Mouse (Mus musculus): ENCODE data around the gene Bmp4. TPM values are rescaled to one million over a fixed set of nuclear protein-coding genes. Genes with fewer than 3 reads are reported as not detected.
A peak's percentile ranks its signal among the peaks of the same experiment; 100 is the strongest.

The Bmp4 gene
- total RNA-seq (2021): 1 to 10 TPM; 8.6 to 8.9 TPM
- long read RNA-seq, experiment 1, partial matches to known transcripts: 0 of 2 reads
- long read RNA-seq, experiment 1, other reads (novel, unspliced or antisense): 2 of 2 reads
- long read RNA-seq, experiment 2, partial matches to known transcripts: 2 of 3 reads
- long read RNA-seq, experiment 2, other reads (novel, unspliced or antisense): 0 of 3 reads

DNA sequence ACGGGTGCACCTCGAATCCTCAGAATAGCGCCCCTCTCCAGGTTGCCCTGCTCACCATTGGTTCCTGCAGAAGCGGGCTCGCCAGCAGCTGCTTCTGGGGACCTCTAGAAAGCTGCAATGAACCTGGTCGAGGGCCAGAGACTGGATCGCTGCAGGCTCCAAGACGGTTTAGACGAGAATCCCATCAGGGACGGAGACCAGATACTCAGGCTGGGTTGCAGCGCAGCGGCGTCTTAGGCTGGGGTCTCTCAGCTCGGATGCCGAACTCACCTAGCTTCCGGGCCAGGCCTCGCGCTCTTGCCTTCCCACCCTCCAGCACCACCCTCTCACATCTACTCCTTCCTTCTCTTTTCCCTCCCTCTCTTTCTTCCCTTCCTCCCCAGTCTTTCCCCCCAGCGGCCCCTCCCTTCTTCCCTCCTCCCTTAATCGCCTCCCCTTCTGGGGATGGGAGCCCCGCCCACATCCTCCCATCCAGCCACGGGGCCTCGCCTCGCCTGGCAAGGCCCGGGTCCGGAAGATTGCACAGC lies at the start of gene Bmp4:
TSS of gene Bmp4 (minus strand) at position 421 of the 527 bp plus-strand sequence.
- DNase-seq: peak; percentile 80 to 82

DNA sequence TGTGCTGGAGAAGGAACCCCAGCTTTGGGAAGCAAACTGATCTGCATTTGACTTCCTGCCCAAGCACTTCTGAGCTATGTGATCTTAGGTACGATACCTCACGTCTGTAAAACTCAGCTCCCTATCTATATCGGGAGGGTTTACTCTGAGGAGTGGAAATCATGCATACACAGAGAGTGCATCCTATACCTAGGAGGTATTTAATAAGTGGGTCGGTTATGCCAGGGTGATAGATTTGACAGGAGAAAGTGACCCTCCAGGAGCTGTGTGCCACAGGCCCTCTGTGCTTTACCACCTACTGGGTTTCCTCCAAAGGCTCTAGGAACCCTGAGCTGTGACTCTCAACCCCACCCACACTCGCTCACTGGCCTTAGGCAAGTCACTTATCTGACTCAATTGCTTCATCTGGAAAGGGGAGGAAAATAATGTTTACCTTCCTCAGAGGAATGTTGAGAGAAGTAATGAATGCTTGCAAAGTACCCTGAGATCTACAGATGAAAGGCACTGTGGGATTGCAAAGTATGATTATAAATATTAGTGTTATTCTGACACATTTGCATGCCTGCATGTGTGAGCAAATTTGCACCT lies 49.1 kb upstream of the Bmp4 start:
- no peak for DNase-seq

DNA sequence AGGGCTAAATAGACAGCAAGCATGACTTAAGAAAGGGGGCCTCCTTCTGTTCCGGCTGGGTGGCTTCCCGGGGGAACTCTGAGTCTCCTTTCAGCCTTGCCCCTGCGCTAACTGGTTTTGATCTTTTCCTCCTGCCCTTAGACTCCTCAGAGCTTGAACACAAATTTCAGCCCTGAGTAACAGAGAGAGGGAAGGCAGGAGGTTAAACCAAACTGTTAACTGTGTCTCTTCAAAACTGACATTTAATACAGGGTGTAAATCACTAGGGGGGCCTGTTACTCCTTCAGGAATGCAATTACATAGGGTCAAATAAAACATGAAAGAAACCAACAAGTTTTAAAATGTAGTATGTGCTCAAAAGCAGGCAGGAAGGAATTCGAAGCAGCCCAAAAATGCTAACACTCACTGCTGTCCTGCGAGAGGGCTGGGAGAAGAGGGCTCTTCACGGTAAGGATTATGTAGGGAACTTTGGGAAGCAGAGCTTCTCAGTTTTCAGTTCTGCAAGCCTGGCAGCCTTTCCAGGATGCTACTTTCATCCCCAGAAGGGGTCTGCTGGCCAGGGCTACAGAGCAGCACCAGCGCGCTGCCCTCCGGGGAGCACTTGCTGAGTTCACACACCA lies 46.1 kb upstream of the Bmp4 start:
- DNase-seq: no peak

DNA sequence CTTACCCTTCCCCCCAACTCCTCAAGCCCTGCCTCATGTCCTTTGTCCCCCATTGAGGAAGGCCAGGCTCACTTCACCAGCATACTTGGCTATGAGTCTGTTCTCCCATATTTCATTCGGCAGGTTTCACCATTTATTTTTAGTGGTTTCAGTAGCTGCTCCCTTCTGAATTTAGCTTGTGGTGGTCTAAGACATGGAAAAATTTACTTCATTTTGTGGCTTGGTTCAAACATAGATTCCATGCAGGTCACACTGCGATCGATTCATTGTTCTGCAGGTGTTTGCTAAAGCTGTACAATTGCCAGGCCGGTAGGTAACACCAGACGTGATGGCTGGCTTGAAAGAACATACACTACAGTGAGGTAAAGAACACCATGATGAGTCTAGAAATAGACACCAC lies 39.8 kb upstream of the Bmp4 start:
- no peak for DNase-seq

DNA sequence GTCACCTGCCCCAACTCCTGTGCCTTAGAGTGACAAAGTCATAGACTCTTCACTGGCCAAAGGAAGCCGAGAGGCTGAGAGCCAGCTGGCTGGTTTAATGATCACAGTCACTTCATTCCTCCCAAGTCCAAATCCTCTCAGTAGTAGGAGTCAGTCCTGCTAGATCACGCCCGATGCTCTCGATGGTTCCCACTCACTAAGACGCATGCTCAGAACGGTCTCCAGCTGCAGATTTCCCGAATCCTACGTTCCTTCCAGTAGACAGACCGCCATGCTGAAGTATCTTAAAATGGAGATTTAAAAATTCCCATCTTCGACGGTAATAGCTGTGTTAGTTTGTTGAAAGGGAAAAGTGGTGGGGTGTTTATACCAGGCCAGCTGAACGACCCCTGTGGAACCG lies 36.8 kb upstream of the Bmp4 start:
- DNase-seq: no peak

DNA sequence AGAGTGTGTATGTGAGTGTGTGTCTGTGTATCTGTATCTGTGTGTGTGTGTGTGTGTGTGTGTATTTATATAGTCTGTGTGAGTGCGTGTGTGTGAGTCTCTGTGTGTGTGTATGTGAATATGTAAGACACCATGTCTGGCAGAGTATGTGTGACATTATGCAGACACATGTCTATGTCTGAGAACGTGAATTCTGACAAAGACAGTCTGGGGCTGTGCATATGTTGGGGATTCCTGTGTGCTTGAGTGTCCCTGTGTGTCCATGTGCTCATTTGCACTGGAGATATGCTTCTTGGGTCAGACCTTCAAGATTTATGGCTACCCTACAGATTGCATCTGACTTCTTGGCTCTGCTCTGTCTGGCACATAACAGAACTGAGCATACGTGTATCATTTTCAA lies 31.4 kb upstream of the Bmp4 start:
- DNase-seq: no peak

DNA sequence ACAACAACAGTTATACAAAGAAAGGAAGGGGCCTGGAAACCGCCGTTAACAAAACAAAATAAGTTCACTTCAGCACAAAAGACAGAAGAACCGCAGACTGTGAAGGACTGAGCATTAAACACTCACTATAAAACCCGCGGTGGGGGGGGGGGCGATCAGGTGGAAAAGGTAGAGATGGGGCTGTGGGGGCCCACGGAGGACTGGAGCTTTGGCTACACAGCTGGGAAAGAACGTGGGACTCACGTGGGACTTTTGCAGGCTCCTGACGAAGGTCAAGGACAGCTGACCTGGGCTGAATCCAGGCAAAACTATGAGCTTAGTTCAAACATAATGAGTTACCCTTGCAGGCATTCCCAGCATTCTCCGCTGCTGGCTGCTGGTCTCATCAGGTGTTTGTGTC lies 28.8 kb upstream of the Bmp4 start:
- DNase-seq: no peak

DNA sequence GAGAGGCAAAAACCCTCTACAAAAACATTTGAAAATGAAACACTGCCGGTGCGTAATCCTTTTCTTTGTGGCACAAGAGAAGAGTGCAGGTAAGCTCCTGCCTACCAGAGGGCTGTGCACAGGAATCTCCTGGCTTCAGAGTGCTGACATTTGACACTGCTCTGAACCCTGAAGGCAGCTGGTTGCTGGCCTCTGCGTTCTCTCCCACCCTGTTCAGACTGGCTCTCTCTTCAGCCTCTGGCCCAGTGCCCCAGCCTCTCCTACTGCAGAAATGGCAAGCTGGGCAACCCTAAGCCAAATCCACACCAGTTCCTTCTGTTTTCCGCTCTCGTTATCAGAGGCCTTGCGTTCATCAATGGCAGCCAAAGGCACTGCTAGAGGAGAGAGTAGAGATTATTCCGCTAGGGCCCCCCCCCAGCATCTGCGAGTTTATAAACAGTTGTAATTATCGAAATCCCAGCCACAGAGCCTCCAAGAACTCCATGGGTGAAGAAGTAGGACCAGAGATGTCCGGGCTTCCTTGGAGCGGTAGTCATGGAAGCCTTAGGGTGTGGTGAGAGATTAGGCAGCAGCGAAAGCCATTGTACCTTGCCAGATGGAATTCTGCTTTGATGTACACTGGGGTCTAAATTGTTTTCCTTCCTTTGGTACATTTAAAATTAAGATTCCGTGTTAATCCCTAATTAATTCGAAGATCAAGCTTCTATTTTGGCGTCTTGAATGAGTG lies 28.1 kb upstream of the Bmp4 start:
- DNase-seq: no peak

DNA sequence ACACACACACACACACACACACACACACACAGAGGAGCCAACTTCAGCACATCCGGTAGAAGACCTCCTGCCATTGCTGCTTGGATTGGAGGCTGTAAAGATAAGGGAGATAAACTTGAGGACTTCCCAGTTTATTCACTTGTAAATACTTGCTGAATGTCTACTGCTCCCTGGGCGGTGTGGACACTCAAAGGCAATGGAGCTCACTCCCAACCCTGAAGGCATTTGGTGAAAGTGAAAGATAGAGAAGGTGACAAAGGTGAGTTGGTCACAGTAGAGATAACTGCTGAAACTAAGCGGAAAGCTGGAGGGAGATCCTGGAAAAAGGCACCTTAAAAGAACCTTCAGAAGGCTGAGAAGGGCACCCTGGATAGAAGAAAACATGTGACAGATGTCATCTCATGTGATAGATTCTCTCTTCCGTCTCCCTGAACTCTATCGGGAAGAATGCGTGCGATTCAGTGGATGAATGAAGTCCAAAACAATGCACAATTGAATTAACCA lies 22.1 kb upstream of the Bmp4 start:
- no peak for DNase-seq

DNA sequence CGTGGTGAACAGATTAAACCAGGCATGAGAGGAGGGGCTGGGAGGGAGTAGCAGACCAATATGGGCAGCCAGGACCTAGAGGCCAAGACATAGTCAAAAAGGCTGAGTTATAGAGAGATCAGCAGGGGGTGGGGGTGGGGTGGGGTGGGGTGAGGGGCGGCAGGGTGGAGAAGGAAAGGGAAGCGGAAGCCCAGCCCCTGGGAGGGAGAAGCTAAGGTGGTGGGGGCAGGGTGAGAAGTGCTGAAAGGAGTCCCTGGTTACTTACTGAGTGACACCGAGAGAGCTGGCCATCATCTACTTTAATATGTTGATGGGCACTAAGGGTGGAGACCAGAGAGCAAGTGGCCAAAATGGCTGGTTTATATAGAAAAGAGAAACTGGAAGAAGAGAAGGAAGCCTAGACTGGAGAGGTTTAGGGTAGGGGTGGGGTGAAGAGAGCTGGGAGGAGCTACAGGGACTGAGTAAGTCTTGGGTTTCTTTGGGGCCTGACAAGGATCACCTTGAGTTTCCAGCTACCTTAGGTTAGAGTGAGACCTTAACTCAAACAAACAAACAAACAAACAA lies 20.2 kb upstream of the Bmp4 start:
- DNase-seq: no peak

DNA sequence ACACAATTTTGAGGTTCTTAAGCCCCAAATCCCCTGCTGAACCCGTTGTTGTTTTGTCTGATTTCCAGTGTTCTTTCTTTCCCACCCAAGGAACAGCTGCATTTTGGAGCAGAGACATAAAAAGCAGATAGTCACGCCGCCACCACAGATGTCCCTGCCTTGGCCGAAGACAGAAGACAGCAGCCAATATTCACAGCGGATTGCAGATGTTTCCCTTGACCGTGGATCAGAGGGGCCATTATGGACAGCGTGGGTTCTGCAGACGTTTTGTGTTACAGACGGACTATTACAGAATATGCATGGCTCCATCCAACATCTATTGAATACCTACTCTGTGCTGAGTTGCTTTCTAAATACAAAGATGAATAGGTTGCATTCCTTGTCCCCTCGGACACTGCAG lies 18.5 kb upstream of the Bmp4 start:
- peak in 1 of 2 experiments; percentile 52 for DNase-seq

DNA sequence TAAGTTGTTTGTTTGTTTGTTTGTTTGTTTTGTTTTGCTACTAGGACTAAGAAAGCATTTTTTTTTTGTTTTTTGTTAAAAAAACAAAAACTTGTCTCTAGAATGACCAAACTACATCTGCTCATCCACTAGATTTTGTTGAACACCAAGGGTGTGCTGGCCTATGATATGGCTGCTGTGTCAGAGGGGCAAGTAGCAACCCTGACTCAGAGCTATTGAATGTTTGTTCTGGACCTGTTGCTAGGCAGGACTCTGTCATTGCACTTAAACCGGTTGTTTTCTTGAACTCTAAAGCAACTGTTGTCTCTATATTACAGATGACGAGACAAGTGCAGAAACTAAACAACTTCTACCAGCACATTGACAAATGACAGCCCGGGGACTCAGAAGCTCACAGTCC lies 17.9 kb upstream of the Bmp4 start:
- DNase-seq: no peak

DNA sequence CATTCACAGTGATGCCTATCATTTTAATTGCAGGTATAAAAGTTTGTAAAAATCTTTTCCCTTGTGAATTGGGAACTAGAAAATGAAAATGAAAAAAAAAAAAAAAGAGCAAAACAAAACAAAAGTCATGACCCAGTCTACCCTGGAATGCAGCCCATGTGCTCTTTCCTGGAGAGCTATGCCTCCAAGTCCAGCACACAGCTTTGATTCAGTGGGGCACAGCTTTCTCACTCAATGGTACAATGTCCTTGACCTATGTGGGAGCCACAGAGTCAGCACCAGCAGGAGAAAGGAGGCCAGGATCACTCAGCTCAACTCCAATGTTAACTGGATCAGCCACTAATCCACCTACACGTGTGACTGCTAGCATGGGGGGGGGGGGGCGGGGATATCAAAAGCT lies 9.5 kb upstream of the Bmp4 start:
- no peak for DNase-seq

DNA sequence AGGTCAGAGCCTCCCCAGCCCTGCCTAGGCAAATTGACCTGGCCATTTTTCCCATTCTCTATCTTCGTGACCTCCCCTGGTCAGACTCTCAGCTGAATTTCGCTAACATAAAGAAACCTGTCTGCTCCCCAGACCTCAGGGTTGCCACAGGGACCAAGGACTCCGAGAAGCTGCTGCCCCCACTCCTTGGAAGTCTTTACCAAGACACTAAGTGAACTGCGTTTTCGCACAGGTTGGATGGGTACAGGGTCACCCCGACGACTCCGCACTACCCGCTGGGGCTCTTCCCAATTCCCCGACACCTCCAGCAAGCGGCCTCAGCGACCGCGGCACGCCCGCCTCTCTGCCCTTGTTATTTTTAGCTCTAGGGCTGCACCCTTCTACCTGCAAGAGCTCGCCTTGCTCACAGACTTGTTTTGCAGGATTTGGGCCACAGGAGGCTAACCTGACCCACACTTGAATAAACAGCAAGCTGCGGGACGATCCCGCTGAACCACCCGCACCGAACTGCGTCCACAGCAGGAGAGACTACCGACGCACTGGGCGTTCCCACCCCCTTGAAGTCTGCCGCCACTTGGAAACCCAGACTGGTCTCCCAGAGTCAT lies 7.7 kb upstream of the Bmp4 start:
- no peak for DNase-seq

DNA sequence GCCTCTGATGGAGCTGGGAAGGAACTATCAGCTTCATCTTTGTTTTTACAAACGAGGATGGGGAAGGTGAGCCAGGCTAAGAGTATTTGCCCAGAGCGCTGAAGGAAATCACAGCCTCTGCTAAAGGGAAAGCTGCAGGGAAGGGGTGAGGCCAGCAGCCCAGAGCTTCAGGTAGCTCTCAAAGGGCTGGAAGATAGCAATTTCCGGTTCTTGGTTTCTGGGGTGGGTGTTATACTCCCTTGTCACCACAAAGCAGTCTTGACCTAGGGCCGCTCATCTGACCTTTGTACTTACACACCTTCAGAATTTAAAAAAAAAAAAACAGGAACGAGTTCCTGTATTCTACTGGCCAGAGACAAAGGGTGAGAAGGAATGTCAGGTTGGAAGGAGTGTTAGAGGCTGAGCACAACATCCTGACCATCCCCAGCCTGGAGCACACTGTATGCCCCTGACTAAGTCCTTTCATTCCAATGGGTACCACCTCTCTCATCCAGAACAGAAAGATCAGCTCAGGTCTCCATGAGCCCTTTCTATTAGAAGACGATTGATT lies 1.2 kb upstream of the Bmp4 start:
- no peak for DNase-seq

DNA sequence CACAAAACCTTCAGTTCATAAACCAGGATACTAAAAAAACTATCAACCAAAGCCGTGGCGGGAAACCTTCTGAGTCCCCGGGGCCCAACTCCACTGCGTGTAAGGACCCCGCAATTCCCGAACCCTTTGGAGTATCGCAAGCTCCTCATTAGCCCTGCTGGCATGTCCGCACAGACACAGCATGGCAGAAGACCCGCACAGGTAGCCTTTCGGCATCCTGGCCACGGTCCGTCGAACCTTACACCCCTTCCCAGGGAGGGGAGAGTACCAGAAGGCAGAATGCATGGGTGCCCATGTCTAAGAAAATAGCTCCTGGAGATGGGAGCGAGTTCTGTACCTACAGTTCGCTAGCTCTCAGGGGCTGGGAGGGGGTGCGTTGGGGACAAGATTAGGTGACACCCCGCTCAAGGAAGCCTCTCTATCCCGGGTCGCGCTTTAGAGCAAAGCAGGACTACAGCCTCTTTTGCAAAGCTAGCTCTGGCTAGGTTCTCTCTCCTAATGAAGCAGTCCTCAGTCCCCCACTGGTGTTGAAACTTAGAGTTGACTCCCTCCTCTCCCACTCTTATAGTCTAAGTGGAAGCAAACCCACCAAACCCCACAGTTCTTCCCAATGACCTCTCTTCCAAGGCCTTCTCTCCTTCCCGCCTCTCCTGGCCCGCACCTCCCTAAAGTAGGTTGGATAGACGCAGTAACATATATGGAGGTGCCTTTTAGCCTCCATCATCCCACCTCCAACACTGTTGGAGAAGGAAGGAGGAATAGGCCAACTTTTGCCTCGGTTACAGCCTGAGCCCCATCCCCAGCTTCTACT lies 826 bp downstream of the Bmp4 start:
- no peak for DNase-seq

DNA sequence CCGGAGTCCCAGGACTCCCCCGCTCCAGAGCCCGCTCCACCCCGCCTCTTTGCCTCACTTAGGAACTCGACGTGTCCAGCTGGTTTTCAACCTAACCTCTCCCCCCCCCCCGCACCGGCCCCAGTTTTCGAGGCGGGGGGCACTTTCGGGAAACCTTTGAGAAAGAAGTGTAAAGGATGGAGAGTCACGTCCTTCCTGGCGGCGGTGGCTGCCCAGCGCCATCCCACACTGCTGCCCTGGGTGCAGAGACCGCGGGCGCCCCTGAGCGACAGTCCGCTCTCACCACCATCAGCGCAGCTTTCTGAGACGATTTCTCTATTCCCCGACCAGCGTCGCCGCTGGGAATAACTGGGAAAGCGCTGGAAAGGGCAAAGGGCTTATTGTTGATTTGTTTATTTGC lies 1.8 kb downstream of the Bmp4 start:
- peak; percentile 62 to 72 for DNase-seq

DNA sequence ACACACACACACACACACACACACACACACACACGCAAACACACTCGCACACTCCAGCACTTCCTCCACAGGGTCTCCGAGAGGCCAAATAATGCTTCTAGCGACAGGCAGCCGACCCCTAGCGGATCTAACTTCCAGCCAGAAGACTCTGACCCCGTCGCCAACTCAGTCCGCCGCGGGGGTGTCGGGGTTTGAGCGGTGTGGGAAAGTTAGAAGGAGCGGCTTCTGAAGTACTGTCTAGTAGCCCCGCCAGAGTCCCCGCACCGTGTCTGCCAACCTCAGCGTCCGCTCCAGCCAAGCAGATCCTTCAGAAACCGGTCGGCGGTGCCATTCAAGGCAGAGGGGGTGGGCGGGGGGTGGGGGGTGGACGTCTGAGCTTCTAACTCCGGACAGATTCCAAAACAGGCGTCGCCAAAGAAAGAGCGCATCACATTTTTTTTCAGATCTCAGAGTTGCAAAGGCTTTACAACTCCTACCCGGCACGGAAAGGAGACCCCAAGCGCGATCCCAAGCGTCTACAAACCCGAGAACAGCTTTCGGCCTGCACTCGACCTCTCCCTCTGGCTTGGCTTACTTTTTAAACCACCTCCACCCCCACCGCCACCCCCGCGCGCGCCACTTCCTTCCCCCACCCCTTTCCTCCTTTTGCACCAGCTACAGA lies 2.5 kb downstream of the Bmp4 start:
- DNase-seq: peak; percentile 55 to 73

DNA sequence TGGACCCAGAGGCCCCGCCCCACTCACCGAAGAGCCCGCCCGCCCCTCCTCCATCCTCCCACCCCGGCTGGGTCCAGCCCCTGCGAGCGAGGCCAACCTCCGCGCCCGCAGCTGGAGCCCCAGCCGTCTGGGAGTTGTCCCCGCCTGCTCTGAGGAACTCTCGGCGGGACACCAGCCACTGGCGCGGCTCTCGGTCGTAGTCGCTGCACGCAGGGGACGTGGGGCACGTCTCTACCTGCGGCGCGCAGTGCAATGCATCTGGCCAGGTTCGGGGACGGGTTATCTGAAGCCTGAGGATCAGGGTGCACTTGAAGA lies 3.2 kb downstream of the Bmp4 start:
- peak in 1 of 2 experiments; percentile 91 for DNase-seq
